Mouse (Mus musculus): ENCODE measurements around the gene Kcnc2.
"Not testable (repeated sequence)": the region's sequence is repeated elsewhere in the genome, so short reads cannot be mapped to it uniquely, and the experiment has no call there.

Kcnc2 gene

GRCm38 (mm10) chr10:112270887-112271802 is at the start of gene Kcnc2:
Gene Kcnc2 (plus strand): TSS chr10:112271121.
- no peak for DNase-seq (ENCODE audit: low read depth, low spot score)

- DNase-seq (ENCODE audit: low read depth, low spot score) = no peak
Measured at GRCm38 (mm10) chr10:112227073-112227472, 43.8 kb upstream of the Kcnc2 start.

- DNase-seq (ENCODE audit: low read depth, low spot score) = not testable (repeated sequence)
Measured at GRCm38 (mm10) chr10:112229091-112229843, 41.7 kb upstream of the Kcnc2 start.

GRCm38 (mm10) chr10:112232733-112233132 is 38.2 kb upstream of the Kcnc2 start:
- not testable (repeated sequence) for DNase-seq (ENCODE audit: low read depth, low spot score)

GRCm38 (mm10) chr10:112235396-112235940 is 35.5 kb upstream of the Kcnc2 start:
- not testable (repeated sequence) for DNase-seq (ENCODE audit: low read depth, low spot score)

GRCm38 (mm10) chr10:112248273-112248672 is 22.6 kb upstream of the Kcnc2 start:
- DNase-seq (ENCODE audit: low read depth, low spot score) = no peak

GRCm38 (mm10) chr10:112263467-112263866 is 7.5 kb upstream of the Kcnc2 start:
- no peak for DNase-seq (ENCODE audit: low read depth, low spot score)

- DNase-seq (ENCODE audit: low read depth, low spot score) = no peak
Measured at GRCm38 (mm10) chr10:112269481-112269880, 1.4 kb upstream of the Kcnc2 start.

- DNase-seq (ENCODE audit: low read depth, low spot score) = no peak
Measured at GRCm38 (mm10) chr10:112269939-112270781, 761 bp upstream of the Kcnc2 start.

- no peak for DNase-seq (ENCODE audit: low read depth, low spot score)
Measured at GRCm38 (mm10) chr10:112271803-112272165, 863 bp downstream of the Kcnc2 start.

GRCm38 (mm10) chr10:112272171-112272570 is 1.2 kb downstream of the Kcnc2 start:
- no peak for DNase-seq (ENCODE audit: low read depth, low spot score)

GRCm38 (mm10) chr10:112277996-112278395 is 7.1 kb downstream of the Kcnc2 start:
- no peak for DNase-seq (ENCODE audit: low read depth, low spot score)

- no peak for DNase-seq (ENCODE audit: low read depth, low spot score)
Measured at GRCm38 (mm10) chr10:112315136-112315535, 44.2 kb downstream of the Kcnc2 start.

GRCm38 (mm10) chr10:112317783-112318182 is 46.9 kb downstream of the Kcnc2 start:
- no peak for DNase-seq (ENCODE audit: low read depth, low spot score)

GRCm38 (mm10) chr10:112357669-112358362 is 86.9 kb downstream of the Kcnc2 start:
- no peak for DNase-seq (ENCODE audit: low read depth, low spot score)

- DNase-seq (ENCODE audit: low read depth, low spot score) = no peak
Measured at GRCm38 (mm10) chr10:112358363-112358704, 87.4 kb downstream of the Kcnc2 start.

- peak; percentile 6 for DNase-seq (ENCODE audit: low read depth, low spot score)
Measured at GRCm38 (mm10) chr10:112360704-112361103, 89.8 kb downstream of the Kcnc2 start.

- DNase-seq (ENCODE audit: low read depth, low spot score) = no peak
Measured at GRCm38 (mm10) chr10:112368369-112368768, 97.4 kb downstream of the Kcnc2 start.

GRCm38 (mm10) chr10:112377163-112377562 is 106.2 kb downstream of the Kcnc2 start:
- DNase-seq (ENCODE audit: low read depth, low spot score) = no peak

GRCm38 (mm10) chr10:112378465-112378864 is 107.5 kb downstream of the Kcnc2 start:
- no peak for DNase-seq (ENCODE audit: low read depth, low spot score)

GRCm38 (mm10) chr10:112380590-112380989 is 109.7 kb downstream of the Kcnc2 start:
- DNase-seq (ENCODE audit: low read depth, low spot score) = no peak
